Mouse (Mus musculus): ENCODE data around the gene Tfap4. TPM values are rescaled to one million over a fixed set of nuclear protein-coding genes. Genes with fewer than 3 reads are reported as not detected.

Gene Tfap4
- polyA plus RNA-seq, 1 experiment from 2014 or later: 13.2 TPM

DNA sequence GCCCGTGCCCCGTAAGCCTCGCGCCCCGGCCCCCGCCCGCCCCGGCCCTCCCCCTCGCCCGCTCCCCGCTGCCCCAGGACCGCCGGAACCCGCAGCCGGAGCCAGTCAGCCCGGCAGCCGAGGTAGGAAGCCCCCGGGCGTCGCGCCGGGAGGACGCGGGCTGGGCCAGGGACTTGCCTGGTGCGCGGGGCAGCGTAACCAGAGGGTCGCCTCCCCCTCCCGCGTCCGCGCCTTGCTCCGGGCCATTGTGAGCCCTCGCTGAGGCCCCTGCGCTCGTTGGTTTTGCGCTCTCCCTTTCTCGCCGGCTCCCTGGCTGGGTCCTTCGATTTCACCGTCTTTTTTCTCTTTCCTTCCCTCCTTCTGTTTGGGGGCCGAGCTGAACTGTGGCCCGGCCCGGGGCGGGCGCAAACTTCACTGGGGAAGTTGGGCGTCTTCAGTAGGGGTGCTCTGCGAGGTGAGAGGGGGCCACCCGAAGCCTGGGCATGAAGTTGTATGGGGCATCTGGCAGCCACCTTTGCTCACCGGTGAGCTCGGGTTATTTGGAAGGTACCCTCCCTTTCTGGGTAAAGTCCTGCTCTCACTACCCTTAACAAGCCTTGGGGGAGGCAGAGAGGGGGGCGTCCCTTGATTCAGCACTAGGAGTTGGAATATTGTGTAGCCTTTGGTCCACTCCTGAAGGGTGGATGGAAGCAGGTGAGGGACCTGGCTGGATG is 35.3 kb upstream of the Tfap4 start:
- Histone ChIP-seq H3K9ac (replicated peaks; ENCODE audit: low read depth, low read length) (peak overlapping the region; percentile 83), H3K9me3 (ENCODE audit: control insufficient read depth, low read length) (no peaks in the 10 kb centered on the region), H3K36me3 (ENCODE audit: control insufficient read depth, insufficient read depth) (no peaks in the 10 kb centered on the region; the same call in 1 of the 2 replicates), H3K27ac (ENCODE audit: low read length) (peak overlapping the region; percentile 91), H3K27me3 (replicated peaks; ENCODE audit: control insufficient read depth, insufficient read depth, low read length) (no peaks in the 10 kb centered on the region), H3K4me3 (replicated peaks; ENCODE audit: low read length) (peak overlapping the region; percentile 57), H3K4me2 (ENCODE audit: low read length) (peak overlapping the region; percentile 91), H3K4me1 (replicated peaks; ENCODE audit: control insufficient read depth, insufficient read depth, low read length) (peaks cover 57% of the 10 kb centered on the region)
- WGBS: 0% methylated on average over 43 of the region's 52 CpGs
- ATAC-seq: peak; percentile 54

DNA sequence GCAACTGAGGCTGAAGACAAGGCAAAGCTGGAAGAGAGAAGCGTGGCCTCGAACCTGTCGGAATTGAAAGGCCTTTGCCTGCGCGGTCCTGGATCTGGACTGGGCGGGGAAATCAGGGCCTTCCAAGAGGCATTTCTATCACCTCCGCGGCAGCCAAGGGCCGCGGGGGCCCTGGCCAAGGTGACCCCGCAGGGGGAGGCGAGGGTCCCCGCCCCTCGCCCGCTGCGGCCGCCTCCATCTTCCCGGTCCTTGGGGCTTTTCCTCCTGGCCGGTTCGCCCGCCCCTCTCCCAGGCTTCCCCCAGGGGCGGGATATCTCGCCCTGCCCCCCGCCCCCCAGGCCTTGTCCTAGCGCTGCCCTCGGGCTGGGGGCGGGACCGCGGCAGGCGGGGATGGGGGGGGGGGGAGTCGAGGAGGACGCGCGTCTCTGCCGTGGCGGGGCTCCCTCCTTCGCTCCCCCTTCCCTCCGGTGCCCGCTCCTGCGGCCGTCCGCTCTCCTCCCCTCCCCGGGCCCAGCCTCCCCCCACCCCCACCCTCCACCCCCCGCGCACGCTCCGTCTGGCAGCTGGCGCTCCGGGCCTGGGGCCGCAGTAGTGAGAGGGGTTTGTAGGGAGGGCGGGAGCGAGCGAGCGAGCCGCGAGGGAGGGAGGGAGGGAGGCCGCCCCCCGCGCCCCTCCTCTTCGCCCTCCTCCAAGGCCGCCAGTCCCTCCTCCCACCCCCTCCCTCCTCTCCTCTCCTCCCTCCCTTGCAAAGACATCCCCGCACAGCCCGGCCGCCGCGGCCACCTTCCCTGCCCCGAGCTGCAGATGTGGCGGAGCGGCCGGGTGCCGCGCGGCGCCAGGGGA is 34.5 kb upstream of the Tfap4 start, which contains the start of gene Glis2:
Gene Glis2, plus strand, starts transcription at position 743 of the 843 bp plus-strand sequence.
- H3K27ac ChIP-seq (ENCODE audit: low read length): peak within 1 kb of the TSS; percentile 91
- 2% methylated on average over 21 of the region's 74 CpGs for WGBS

DNA sequence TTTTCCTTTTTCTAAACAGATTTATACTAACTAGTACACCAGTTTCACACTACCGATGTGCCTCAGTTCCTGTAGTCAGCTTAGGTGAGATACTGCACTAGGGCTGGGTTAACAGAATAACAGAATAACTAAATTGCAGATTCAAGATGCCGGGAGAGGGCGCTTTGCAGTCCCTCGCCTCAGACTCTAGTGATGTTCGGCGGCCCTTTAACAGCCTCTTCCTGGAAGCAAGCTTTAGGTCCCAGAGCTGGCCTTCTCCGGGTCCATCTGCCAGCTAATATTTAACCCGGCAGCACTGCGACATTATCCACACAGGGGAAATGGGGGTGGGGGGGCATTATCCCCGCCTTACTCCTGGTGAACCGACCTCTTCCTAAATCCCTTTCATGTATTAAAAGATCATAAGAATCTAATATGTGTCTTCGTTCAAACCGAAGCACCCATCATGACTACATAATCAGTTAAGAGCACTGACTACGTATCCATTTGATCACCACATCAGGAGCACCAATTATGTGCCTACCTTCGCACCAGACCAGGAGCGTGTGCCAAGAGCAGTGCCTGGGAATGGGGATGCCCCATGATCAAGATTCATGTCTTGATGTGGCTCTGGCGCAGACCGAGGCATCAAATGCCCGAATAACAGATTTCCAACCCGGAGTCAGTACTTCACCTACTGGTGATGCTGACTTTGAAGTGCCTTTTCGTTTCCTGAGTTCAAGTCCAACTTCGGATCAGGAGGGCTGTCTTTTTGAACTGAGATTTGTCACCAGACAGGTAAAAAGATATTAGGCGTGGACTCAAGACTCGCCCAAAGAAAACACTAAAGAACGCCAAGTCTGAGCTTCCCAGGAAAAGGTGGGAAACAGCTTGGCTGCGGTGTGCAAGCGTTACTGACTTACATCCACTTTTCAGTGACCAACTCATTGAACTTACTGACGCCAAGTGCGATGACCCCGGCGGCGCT is 33.5 kb upstream of the Tfap4 start:
- 12% methylated on average over 32 of the region's 32 CpGs for WGBS
- no peaks in the 10 kb centered on the region; the same call in 1 of the 2 replicates for H3K36me3 ChIP-seq (ENCODE audit: control insufficient read depth, insufficient read depth)
- no peaks in the 10 kb centered on the region for H3K27me3 ChIP-seq (replicated peaks; ENCODE audit: control insufficient read depth, insufficient read depth, low read length)
- peaks cover 46% of the 10 kb centered on the region for H3K4me1 ChIP-seq (replicated peaks; ENCODE audit: control insufficient read depth, insufficient read depth, low read length)
- peak overlapping the region; percentile 91 for H3K27ac ChIP-seq (ENCODE audit: low read length)
- peak; percentile 9; the same call in 1 of the 2 replicates for ATAC-seq
- peak overlapping the region; percentile 57 for H3K4me3 ChIP-seq (replicated peaks; ENCODE audit: low read length)
- no peaks in the 10 kb centered on the region for H3K9me3 ChIP-seq (ENCODE audit: control insufficient read depth, low read length)
- peak overlapping the region; percentile 91 for H3K4me2 ChIP-seq (ENCODE audit: low read length)
- H3K9ac ChIP-seq (replicated peaks; ENCODE audit: low read depth, low read length): peak overlapping the region; percentile 83

More for the DNA sequence above, 34.5 kb upstream of the Tfap4 start, which contains the start of gene Glis2:
- Histone ChIP-seq H3K4me2 (ENCODE audit: low read length) (peak within 1 kb of the TSS; percentile 91), H3K9me3 (ENCODE audit: control insufficient read depth, low read length) (no peaks in the 10 kb centered on the region), H3K4me3 (replicated peaks; ENCODE audit: low read length) (peak within 1 kb of the TSS; percentile 57), H3K27me3 (replicated peaks; ENCODE audit: control insufficient read depth, insufficient read depth, low read length) (no peaks in the 10 kb centered on the region), H3K4me1 (replicated peaks; ENCODE audit: control insufficient read depth, insufficient read depth, low read length) (peaks cover 56% of the 10 kb centered on the region), H3K36me3 (ENCODE audit: control insufficient read depth, insufficient read depth) (no peaks in the 10 kb centered on the region; the same call in 1 of the 2 replicates), H3K9ac (replicated peaks; ENCODE audit: low read depth, low read length) (peak within 1 kb of the TSS; percentile 83)
- peak; percentile 81 for ATAC-seq

- H3K4me1 ChIP-seq (replicated peaks; ENCODE audit: control insufficient read depth, insufficient read depth, low read length): peaks cover 32% of the 10 kb centered on the region
- ATAC-seq: no peak
- H3K9me3 ChIP-seq (ENCODE audit: control insufficient read depth, low read length): no peaks in the 10 kb centered on the region
- no peak overlapping the region for H3K9ac ChIP-seq (replicated peaks; ENCODE audit: low read depth, low read length)
- H3K27me3 ChIP-seq (replicated peaks; ENCODE audit: control insufficient read depth, insufficient read depth, low read length): no peaks in the 10 kb centered on the region
- WGBS: 94% methylated on average over 9 of the region's 9 CpGs
- no peaks in the 10 kb centered on the region; the same call in 1 of the 2 replicates for H3K36me3 ChIP-seq (ENCODE audit: control insufficient read depth, insufficient read depth)
- H3K27ac ChIP-seq (ENCODE audit: low read length): no peak overlapping the region
- no peak overlapping the region for H3K4me2 ChIP-seq (ENCODE audit: low read length)
- H3K4me3 ChIP-seq (replicated peaks; ENCODE audit: low read length): no peak overlapping the region
These were observed 30.6 kb upstream of the Tfap4 start for GRCm38 (mm10) chr16:4590236-4590635.

GRCm38 (mm10) chr16:4587516-4588210 is 28.0 kb upstream of the Tfap4 start:
- H3K4me1 ChIP-seq (replicated peaks; ENCODE audit: control insufficient read depth, insufficient read depth, low read length): peaks cover 18% of the 10 kb centered on the region
- peak; percentile 9; the same call in 1 of the 2 replicates for ATAC-seq
- H3K4me3 ChIP-seq (replicated peaks; ENCODE audit: low read length): no peak overlapping the region
- H3K4me2 ChIP-seq (ENCODE audit: low read length): no peak overlapping the region
- no peaks in the 10 kb centered on the region for H3K9me3 ChIP-seq (ENCODE audit: control insufficient read depth, low read length)
- no peak overlapping the region for H3K9ac ChIP-seq (replicated peaks; ENCODE audit: low read depth, low read length)
- H3K36me3 ChIP-seq (ENCODE audit: control insufficient read depth, insufficient read depth): no peaks in the 10 kb centered on the region; the same call in 1 of the 2 replicates
- peak overlapping the region; percentile 43 for H3K27ac ChIP-seq (ENCODE audit: low read length)
- H3K27me3 ChIP-seq (replicated peaks; ENCODE audit: control insufficient read depth, insufficient read depth, low read length): no peaks in the 10 kb centered on the region
- WGBS: 45% methylated on average over 5 of the region's 5 CpGs

GRCm38 (mm10) chr16:4586531-4587123 is 27.0 kb upstream of the Tfap4 start:
- WGBS: under 1% methylated on average over 43 of the region's 43 CpGs
- peak overlapping the region; percentile 43 for H3K27ac ChIP-seq (ENCODE audit: low read length)
- no peaks in the 10 kb centered on the region for H3K9me3 ChIP-seq (ENCODE audit: control insufficient read depth, low read length)
- peak overlapping the region; percentile 73 for H3K9ac ChIP-seq (replicated peaks; ENCODE audit: low read depth, low read length)
- ATAC-seq: peak; percentile 95
- peaks cover 14% of the 10 kb centered on the region for H3K4me1 ChIP-seq (replicated peaks; ENCODE audit: control insufficient read depth, insufficient read depth, low read length)
- no peaks in the 10 kb centered on the region for H3K27me3 ChIP-seq (replicated peaks; ENCODE audit: control insufficient read depth, insufficient read depth, low read length)
- peak overlapping the region; percentile 77 for H3K4me2 ChIP-seq (ENCODE audit: low read length)
- H3K4me3 ChIP-seq (replicated peaks; ENCODE audit: low read length): peak overlapping the region; percentile 67
- no peaks in the 10 kb centered on the region; the same call in 1 of the 2 replicates for H3K36me3 ChIP-seq (ENCODE audit: control insufficient read depth, insufficient read depth)

- H3K27me3 ChIP-seq (replicated peaks; ENCODE audit: control insufficient read depth, insufficient read depth, low read length): no peaks in the 10 kb centered on the region
- peaks cover 14% of the 10 kb centered on the region for H3K4me1 ChIP-seq (replicated peaks; ENCODE audit: control insufficient read depth, insufficient read depth, low read length)
- H3K4me2 ChIP-seq (ENCODE audit: low read length): peak overlapping the region; percentile 77
- 11% methylated on average over 14 of the region's 14 CpGs for WGBS
- H3K9me3 ChIP-seq (ENCODE audit: control insufficient read depth, low read length): no peaks in the 10 kb centered on the region
- H3K36me3 ChIP-seq (ENCODE audit: control insufficient read depth, insufficient read depth): no peaks in the 10 kb centered on the region; the same call in 1 of the 2 replicates
- peak; percentile 34 for ATAC-seq
- peak overlapping the region; percentile 43 for H3K27ac ChIP-seq (ENCODE audit: low read length)
- H3K4me3 ChIP-seq (replicated peaks; ENCODE audit: low read length): peak overlapping the region; percentile 67
- peak overlapping the region; percentile 73 for H3K9ac ChIP-seq (replicated peaks; ENCODE audit: low read depth, low read length)
These were observed 26.2 kb upstream of the Tfap4 start for GRCm38 (mm10) chr16:4585642-4586530.
